Mouse (Mus musculus) intestine, embryonic 14.5 days (tissue): ENCODE measurements at regions not wholly inside any gene's neighbourhood (a gene's known extent, or its start where the extent isn't known, plus 50 kb on each side); places are given as distances from the start of the nearest gene placed in this dataset.
"Not testable (repeated sequence)": the region's sequence is repeated elsewhere in the genome, so short reads cannot be mapped to it uniquely, and the experiment has no call there.

Experiments
- ATAC-seq: fragments of 200-750 bp; cut with Nextera tagmentation; replicated peaks from 2 replicates; pipeline ENCODE4 v1.8.0; 2017; ENCODE audit warnings: low read depth, moderate number of reproducible peaks, moderate TSS enrichment, moderate library complexity; ENCODE audit not compliant: low FRiP score, low TSS enrichment
- DNase-seq: peaks from one replicate; pipeline ENCODE4 v3.0.0-alpha.2; 2018; ENCODE audit warnings: low spot score
- H3K27ac ChIP-seq: fragments of 300-500 bp; sonication (generic); 2 replicates; pipeline ENCODE4 v1.5.1; 2014; ENCODE audit warnings: low read depth, mild to moderate bottlenecking, control low read depth
- H3K27me3 ChIP-seq: fragments of 300-500 bp; sonication (generic); replicated peaks from 2 replicates; pipeline ENCODE4 v1.6.1; 2014; ENCODE audit warnings: low read length, control low read depth; ENCODE audit not compliant: control insufficient read depth, insufficient read depth
- H3K36me3 ChIP-seq: fragments of 300-500 bp; sonication (generic); 2 replicates; pipeline ENCODE4 v1.6.1; 2014; ENCODE audit warnings: low read length, control low read depth; ENCODE audit not compliant: control insufficient read depth, insufficient read depth
- H3K4me1 ChIP-seq: fragments of 300-500 bp; sonication (generic); replicated peaks from 2 replicates; pipeline ENCODE4 v1.6.1; 2014; ENCODE audit warnings: low read length, control low read depth, mixed read lengths; ENCODE audit not compliant: control insufficient read depth, insufficient read depth
- H3K4me2 ChIP-seq: fragments of 300-500 bp; sonication (generic); 2 replicates; pipeline ENCODE4 v1.6.1; 2014; ENCODE audit warnings: low read length
- H3K4me3 ChIP-seq: fragments of 300-500 bp; sonication (generic); 2 replicates; pipeline ENCODE4 v1.5.1; 2014; ENCODE audit warnings: low read depth, low read length, control low read depth, mixed read lengths
- H3K9ac ChIP-seq: fragments of 300-500 bp; sonication (generic); 2 replicates; pipeline ENCODE4 v1.6.1; 2014; ENCODE audit warnings: mild to moderate bottlenecking, low read length
- H3K9me3 ChIP-seq: fragments of 300-500 bp; sonication (generic); 2 replicates; pipeline ENCODE4 v1.6.1; 2016; ENCODE audit warnings: low read length, control low read depth; ENCODE audit not compliant: control insufficient read depth
- WGBS: fragments of 180-500 bp; shearing (Covaris S2); extraction: QIAGEN DNeasy Blood & Tissue Kit; methylation state at CpG from one replicate; pipeline ENCODE4 v1.1.7; 2014; 5-methylcytosine and 5-hydroxymethylcytosine counted together

DNA sequence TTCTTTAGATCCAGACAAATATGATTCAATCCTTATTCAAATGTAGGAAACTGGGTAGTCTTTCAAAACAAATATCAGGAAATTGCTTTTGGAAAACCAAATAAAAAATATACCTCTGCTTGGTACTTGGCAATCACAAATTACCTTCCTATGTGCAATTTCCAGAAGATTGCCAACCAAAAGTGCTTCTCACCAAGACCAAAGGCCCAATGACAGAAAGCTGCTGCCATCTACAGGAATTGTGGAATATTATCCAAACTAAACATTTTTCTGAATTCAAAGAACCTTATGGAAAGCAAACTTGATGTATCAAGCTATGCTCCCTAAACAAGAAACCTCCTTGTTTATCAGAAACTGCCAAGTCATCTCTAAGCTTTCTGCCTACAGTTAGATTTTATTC, 169.1 kb upstream of the Hsf2 start:
- ATAC-seq (no peak), DNase-seq (no peak)
- H3K4me2 ChIP-seq = no peak overlapping the region
- H3K9me3 ChIP-seq = no peaks in the 10 kb centered on the region
- H3K9ac ChIP-seq = no peak overlapping the region
- H3K4me1 ChIP-seq = no peaks in the 10 kb centered on the region
- no peak overlapping the region for H3K4me3 ChIP-seq
- no peak overlapping the region for H3K27ac ChIP-seq
- H3K36me3 ChIP-seq = no peaks in the 10 kb centered on the region
- H3K27me3 ChIP-seq = no peaks in the 10 kb centered on the region

DNA sequence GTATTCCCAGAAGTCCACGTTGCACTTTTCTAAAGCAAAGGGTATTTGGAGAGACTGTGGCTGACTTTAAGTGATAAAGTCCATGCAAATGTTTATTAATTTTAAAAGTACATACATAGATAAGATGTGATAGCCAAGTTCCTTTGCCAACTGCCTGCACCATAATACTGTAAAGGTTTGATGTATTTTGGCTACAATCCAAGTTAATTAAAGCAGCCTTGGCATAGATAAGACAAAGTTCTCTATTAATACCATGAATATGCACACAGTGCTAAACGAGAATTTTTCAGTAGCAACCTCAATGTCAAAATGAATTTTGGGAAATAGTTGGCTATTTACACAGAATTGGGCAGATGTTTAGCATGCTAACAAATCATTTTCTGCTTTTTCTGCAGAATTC, 167.0 kb upstream of the Hsf2 start:
- H3K27ac ChIP-seq = no peak overlapping the region
- H3K4me2 ChIP-seq = no peak overlapping the region
- H3K4me3 ChIP-seq = no peak overlapping the region
- ATAC-seq = no peak
- H3K9me3 ChIP-seq = no peaks in the 10 kb centered on the region
- no peaks in the 10 kb centered on the region for H3K4me1 ChIP-seq
- DNase-seq = no peak
- 44% methylated on average over 2 of the region's 2 CpGs for WGBS
- no peaks in the 10 kb centered on the region for H3K36me3 ChIP-seq
- H3K27me3 ChIP-seq = no peaks in the 10 kb centered on the region
- no peak overlapping the region for H3K9ac ChIP-seq

DNA sequence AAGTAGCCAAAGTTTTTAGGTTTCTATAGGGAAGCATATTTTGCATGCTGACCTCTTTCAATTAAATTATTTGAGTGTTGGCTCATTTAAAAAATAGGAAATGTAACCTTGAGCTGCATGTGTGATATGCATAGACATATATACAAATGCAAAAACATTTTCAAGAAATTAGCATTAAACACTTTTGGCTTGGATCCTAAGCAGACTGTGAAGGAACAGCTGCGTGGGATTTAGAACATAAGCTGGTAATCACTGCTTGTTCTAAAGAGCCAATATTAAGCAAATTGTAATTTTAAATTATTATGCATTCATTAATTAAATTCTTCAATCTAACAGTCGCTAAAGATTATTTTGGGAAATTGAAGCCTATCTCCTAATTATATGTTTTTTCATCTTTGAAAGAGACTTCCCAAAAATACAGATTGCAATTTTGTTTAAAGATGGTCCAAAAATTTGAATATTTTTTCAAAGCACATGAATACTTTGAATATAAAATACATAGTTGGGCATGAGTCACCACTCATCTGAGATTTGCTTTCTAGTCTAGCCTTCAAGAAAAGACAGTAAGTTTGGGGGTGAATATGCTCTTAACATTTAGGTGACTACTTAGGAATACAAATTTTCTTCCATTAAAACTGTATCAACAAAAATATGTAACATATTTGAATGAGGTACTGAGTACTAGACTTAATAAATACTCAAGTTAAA, 163.3 kb upstream of the Hsf2 start:
- Histone ChIP-seq H3K9me3 (no peaks in the 10 kb centered on the region), H3K9ac (no peak overlapping the region), H3K4me2 (no peak overlapping the region), H3K36me3 (no peaks in the 10 kb centered on the region), H3K4me3 (no peak overlapping the region), H3K4me1 (no peaks in the 10 kb centered on the region), H3K27me3 (no peaks in the 10 kb centered on the region), H3K27ac (no peak overlapping the region)
- DNase-seq = no peak
- 80% methylated on average over 2 of the region's 2 CpGs for WGBS
- ATAC-seq = no peak

DNA sequence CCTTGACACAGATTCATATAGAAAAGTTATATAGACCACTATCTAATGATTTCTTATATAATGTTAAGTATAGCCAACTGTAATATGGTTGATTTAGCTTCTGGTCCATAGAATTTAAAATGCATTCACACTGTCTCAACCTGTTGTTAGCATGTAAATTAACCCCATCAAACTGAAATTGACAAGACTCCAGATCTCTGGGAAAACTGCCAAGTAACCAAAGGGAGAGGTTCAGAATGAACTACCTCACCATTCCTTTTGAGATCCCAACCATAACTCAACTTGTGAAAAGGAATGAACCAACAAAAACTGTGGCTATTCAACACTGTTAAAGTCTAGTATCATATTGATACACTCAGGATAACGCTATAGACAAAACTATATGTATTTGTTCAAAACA, 162.0 kb upstream of the Hsf2 start:
- H3K4me2 ChIP-seq = no peak overlapping the region
- no peaks in the 10 kb centered on the region for H3K4me1 ChIP-seq
- H3K9ac ChIP-seq = no peak overlapping the region
- H3K27ac ChIP-seq = no peak overlapping the region
- WGBS = 53% methylated on average over 1 of the region's 1 CpGs
- no peaks in the 10 kb centered on the region for H3K36me3 ChIP-seq
- H3K27me3 ChIP-seq = no peaks in the 10 kb centered on the region
- ATAC-seq = no peak
- DNase-seq = no peak
- H3K4me3 ChIP-seq = no peak overlapping the region
- no peaks in the 10 kb centered on the region for H3K9me3 ChIP-seq

DNA sequence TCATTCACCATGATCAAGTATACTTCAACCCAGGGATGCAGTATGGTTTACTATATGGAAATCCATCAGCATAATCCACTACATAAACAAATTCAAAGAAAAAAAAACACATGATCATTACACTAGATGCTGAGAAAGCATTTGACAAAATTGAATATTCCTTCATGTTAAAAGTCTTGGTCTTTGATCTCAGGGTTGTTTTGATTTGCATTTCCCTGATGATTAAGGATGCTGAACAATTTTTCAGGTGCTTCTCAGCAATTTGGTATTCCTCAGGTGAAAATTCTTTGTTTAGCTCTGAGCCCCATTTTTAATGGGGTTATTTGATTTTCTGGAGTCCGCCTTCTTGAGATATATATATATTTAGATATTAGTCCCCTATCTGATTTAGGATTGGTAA, 123.4 kb upstream of the Hsf2 start:
- not testable (repeated sequence) for H3K4me3 ChIP-seq, H3K27me3 ChIP-seq, H3K4me2 ChIP-seq, H3K27ac ChIP-seq, H3K9me3 ChIP-seq, ATAC-seq, H3K4me1 ChIP-seq, DNase-seq, H3K36me3 ChIP-seq, H3K9ac ChIP-seq
- 90% methylated on average over 1 of the region's 1 CpGs for WGBS
